Mouse (Mus musculus): ENCODE data around the gene Gm17660. TPM values are rescaled to one million over a fixed set of nuclear protein-coding genes. Genes with fewer than 3 reads are reported as not detected.

Gene Gm17660
- polyA plus RNA-seq, 1 experiment: not detected

DNA sequence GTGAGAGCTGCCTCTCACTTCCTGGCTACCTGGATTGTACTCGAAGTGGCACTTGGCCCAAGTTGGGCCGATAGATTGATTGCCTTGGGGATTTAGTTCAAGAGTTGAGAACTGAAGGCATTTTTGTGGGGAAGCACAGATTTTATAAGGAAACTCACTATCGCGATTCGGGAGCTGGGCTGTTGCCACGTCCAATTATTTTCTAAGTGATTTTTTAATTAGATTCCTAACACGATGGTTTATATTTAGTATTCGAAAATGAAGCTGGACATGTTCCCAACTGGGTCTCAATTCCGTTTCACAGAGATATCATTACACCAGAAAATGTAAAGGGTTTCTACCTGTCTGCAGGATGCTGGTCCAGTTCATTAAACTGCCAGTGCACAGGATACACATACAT lies 8.0 kb upstream of the Gm17660 start:
- no peaks in the 10 kb centered on the region for H3K27me3 ChIP-seq (ENCODE audit: control insufficient read depth, insufficient read depth, low read length)
- H3K27ac ChIP-seq (ENCODE audit: insufficient read depth, low read depth, low read length): no peak overlapping the region
- H3K4me3 ChIP-seq (ENCODE audit: low read depth, low read length): no peak overlapping the region
- TF ChIP-seq CTCF (IDR thresholded peaks at IDR 0.05; ENCODE audit: extremely low read depth, insufficient read length, insufficient replicate concordance, low read depth, low read length) (no peak), POLR2A (IDR thresholded peaks at IDR 0.05; ENCODE audit: low read depth, low read length) (no peak)
- no peaks in the 10 kb centered on the region for H3K4me1 ChIP-seq (ENCODE audit: control insufficient read depth, insufficient read depth, insufficient read length, low read length)
- H3K36me3 ChIP-seq (ENCODE audit: control insufficient read depth, insufficient read depth, low read length): no peaks in the 10 kb centered on the region
- 88% methylated on average over 9 of the region's 9 CpGs for WGBS

DNA sequence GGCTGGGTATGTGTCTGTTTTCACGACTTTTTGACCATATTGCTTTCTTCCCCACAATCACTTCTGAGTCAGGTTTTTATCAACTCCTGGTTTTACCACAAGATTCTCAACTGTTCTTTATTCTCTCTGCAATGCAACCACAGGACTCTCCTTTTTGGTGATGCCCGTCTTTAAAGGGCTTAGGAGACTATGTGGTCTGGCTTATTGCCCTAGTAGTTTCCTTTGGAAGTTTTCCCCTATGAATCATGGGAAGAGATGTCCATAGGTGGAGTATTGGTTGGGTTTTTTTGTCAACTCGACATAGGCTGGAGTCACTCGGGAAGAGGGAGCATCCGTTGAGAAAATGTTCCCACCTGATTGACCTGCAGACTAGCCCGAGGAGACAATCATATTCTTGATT lies 3.3 kb upstream of the Gm17660 start:
- no peaks in the 10 kb centered on the region for H3K27me3 ChIP-seq (ENCODE audit: control insufficient read depth, insufficient read depth, low read length)
- H3K27ac ChIP-seq (ENCODE audit: insufficient read depth, low read depth, low read length): no peak overlapping the region
- no peaks in the 10 kb centered on the region for H3K4me1 ChIP-seq (ENCODE audit: control insufficient read depth, insufficient read depth, insufficient read length, low read length)
- no peak overlapping the region for H3K4me3 ChIP-seq (ENCODE audit: low read depth, low read length)
- TF ChIP-seq POLR2A (IDR thresholded peaks at IDR 0.05; ENCODE audit: low read depth, low read length) (no peak), CTCF (IDR thresholded peaks at IDR 0.05; ENCODE audit: extremely low read depth, insufficient read length, insufficient replicate concordance, low read depth, low read length) (no peak)
- 82% methylated on average over 6 of the region's 6 CpGs for WGBS
- H3K36me3 ChIP-seq (ENCODE audit: control insufficient read depth, insufficient read depth, low read length): no peaks in the 10 kb centered on the region

DNA sequence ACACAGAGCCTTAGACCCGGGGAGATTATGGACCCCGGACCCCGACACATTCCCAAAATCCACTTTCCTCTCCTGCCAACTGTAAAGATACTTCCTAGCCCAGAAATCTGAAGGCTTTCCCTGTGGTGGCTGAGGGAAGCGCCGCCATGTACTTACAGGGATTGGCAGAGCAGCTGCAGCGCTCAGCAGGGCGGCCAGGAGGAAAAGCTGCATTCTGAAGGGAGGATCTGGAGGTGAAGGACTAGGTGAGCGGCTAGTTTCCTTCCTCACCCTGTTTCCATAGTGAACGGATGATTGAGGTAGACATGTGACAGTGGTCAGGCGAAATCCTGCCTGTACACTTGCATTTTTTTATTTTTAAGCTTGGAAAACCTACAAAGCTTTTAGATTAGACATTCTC lies 1.0 kb downstream of the Gm17660 start:
- Histone ChIP-seq H3K4me1 (ENCODE audit: control insufficient read depth, insufficient read depth, insufficient read length, low read length) (no peaks in the 10 kb centered on the region; the same call in 1 of the 2 replicates), H3K4me3 (ENCODE audit: low read depth, low read length) (no peak overlapping the region), H3K27ac (ENCODE audit: insufficient read depth, low read depth, low read length) (no peak overlapping the region), H3K27me3 (ENCODE audit: control insufficient read depth, insufficient read depth, low read length) (no peaks in the 10 kb centered on the region), H3K36me3 (ENCODE audit: control insufficient read depth, insufficient read depth, low read length) (no peaks in the 10 kb centered on the region)
- 31% methylated on average over 10 of the region's 10 CpGs for WGBS
- no peak for TF ChIP-seq POLR2A (IDR thresholded peaks at IDR 0.05; ENCODE audit: low read depth, low read length)
- no peak for TF ChIP-seq CTCF (IDR thresholded peaks at IDR 0.05; ENCODE audit: extremely low read depth, insufficient read length, insufficient replicate concordance, low read depth, low read length)

DNA sequence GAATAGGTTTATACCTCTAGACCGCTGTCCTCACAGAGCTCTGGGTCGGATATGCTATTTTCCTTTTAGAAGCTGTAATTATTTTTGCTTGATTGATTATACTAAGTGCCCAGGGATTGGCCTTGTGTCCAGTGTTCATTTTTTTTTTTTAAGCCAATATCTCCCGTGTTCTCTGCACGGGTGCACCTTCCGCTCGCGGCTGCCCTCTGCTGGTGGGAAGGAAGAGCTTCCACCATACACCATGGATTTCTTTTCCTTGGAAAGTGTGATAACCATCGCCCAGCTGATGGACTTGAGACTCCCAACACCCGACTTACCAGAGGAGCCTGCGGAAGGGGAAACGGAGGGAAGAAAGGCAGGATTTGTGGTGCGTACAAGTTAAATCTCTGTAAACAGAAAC lies 3.0 kb downstream of the Gm17660 start:
- TF ChIP-seq POLR2A (IDR thresholded peaks at IDR 0.05; ENCODE audit: low read depth, low read length) (no peak), CTCF (IDR thresholded peaks at IDR 0.05; ENCODE audit: extremely low read depth, insufficient read length, insufficient replicate concordance, low read depth, low read length) (peak; percentile 98)
- 16% methylated on average over 12 of the region's 12 CpGs for WGBS
- peak overlapping the region; percentile 43 for H3K4me3 ChIP-seq (ENCODE audit: low read depth, low read length)
- no peaks in the 10 kb centered on the region; the same call in 1 of the 2 replicates for H3K4me1 ChIP-seq (ENCODE audit: control insufficient read depth, insufficient read depth, insufficient read length, low read length)
- no peak overlapping the region for H3K27ac ChIP-seq (ENCODE audit: insufficient read depth, low read depth, low read length)
- H3K36me3 ChIP-seq (ENCODE audit: control insufficient read depth, insufficient read depth, low read length): no peaks in the 10 kb centered on the region
- no peaks in the 10 kb centered on the region for H3K27me3 ChIP-seq (ENCODE audit: control insufficient read depth, insufficient read depth, low read length)

DNA sequence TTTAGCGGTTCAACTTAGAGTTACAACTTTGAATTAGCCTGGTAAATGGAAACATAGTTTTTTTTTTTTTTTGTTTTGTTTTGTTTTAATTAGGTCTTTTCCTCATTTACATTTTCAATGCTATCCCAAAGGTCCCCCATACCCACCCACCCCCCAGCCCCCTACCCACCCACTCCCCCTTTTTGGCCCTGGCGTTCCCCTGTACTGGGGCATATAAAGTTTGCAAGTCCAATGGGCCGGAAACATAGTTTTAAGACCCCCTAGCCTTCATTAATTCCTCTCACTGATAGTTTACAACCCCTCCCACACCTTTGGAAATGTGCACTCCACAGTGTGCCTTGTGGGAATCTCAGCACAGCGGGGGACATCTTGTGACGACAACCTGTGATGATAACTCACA lies 3.8 kb downstream of the Gm17660 start:
- Histone ChIP-seq H3K4me3 (ENCODE audit: low read depth, low read length) (no peak overlapping the region), H3K27ac (ENCODE audit: insufficient read depth, low read depth, low read length) (no peak overlapping the region), H3K36me3 (ENCODE audit: control insufficient read depth, insufficient read depth, low read length) (no peaks in the 10 kb centered on the region), H3K27me3 (ENCODE audit: control insufficient read depth, insufficient read depth, low read length) (no peaks in the 10 kb centered on the region), H3K4me1 (ENCODE audit: control insufficient read depth, insufficient read depth, insufficient read length, low read length) (no peaks in the 10 kb centered on the region; the same call in 1 of the 2 replicates)
- TF ChIP-seq POLR2A (IDR thresholded peaks at IDR 0.05; ENCODE audit: low read depth, low read length) (no peak), CTCF (IDR thresholded peaks at IDR 0.05; ENCODE audit: extremely low read depth, insufficient read length, insufficient replicate concordance, low read depth, low read length) (no peak)
- WGBS: 95% methylated on average over 5 of the region's 5 CpGs

DNA sequence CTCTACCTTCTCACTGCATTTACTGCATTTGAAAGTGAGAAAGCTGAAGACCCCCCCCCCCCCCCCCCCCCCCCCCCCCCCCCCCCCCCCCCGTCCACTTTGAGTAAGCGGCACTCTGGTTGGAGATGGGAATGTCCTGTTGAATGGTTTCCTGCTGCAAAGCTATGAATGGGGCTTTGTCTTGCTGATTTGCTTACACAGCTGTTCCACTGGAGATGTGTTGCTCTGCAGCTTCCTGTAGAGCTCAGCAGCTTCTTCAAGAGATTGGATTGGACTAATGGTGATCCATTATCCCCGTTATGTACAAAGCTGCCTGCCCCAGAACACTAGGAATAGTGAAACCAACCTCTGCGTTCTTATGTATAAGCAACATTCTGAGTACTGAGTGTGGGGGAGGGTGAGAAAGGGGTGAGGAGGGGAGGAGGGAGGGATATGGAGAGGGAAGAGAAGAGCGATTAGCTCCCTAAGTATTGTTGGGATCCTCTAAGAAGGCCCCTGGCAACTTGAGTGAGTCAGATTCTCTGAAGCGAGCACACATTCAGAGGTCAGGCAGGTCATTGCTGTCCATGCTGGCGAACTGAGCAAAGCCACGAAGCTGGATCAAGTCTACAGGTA lies 5.0 kb downstream of the Gm17660 start:
- Histone ChIP-seq H3K27ac (ENCODE audit: insufficient read depth, low read depth, low read length) (no peak overlapping the region; the same call in 1 of the 2 replicates), H3K36me3 (ENCODE audit: control insufficient read depth, insufficient read depth, low read length) (no peaks in the 10 kb centered on the region), H3K27me3 (ENCODE audit: control insufficient read depth, insufficient read depth, low read length) (no peaks in the 10 kb centered on the region), H3K4me3 (ENCODE audit: low read depth, low read length) (no peak overlapping the region), H3K4me1 (ENCODE audit: control insufficient read depth, insufficient read depth, insufficient read length, low read length) (no peaks in the 10 kb centered on the region; the same call in 1 of the 2 replicates)
- 30% methylated on average over 7 of the region's 8 CpGs for WGBS
- TF ChIP-seq CTCF (IDR thresholded peaks at IDR 0.05; ENCODE audit: extremely low read depth, insufficient read length, insufficient replicate concordance, low read depth, low read length) (no peak), POLR2A (IDR thresholded peaks at IDR 0.05; ENCODE audit: low read depth, low read length) (no peak)

DNA sequence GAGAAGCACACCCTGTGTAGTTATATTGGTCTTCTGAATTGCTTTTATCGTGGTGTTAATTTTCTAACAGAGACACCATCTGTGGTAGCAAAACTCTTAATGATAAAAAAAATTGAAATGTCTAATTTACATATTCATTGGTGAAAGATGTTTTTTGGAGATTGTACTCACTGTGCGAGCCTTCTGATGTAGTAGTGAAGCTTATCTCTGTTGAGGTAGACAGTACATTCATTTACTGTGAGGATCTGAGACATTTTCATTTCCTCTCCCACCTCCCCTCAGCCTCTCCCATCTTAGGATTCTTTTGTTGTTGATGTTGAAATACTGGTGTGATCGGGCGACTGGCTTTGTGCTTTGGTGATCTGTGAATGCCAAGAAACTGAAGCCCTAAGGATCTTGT lies 6.4 kb downstream of the Gm17660 start:
- H3K4me1 ChIP-seq (ENCODE audit: control insufficient read depth, insufficient read depth, insufficient read length, low read length): no peaks in the 10 kb centered on the region; the same call in 1 of the 2 replicates
- no peaks in the 10 kb centered on the region for H3K27me3 ChIP-seq (ENCODE audit: control insufficient read depth, insufficient read depth, low read length)
- TF ChIP-seq CTCF (IDR thresholded peaks at IDR 0.05; ENCODE audit: extremely low read depth, insufficient read length, insufficient replicate concordance, low read depth, low read length) (no peak), POLR2A (IDR thresholded peaks at IDR 0.05; ENCODE audit: low read depth, low read length) (no peak)
- H3K4me3 ChIP-seq (ENCODE audit: low read depth, low read length): no peak overlapping the region
- no peaks in the 10 kb centered on the region for H3K36me3 ChIP-seq (ENCODE audit: control insufficient read depth, insufficient read depth, low read length)
- H3K27ac ChIP-seq (ENCODE audit: insufficient read depth, low read depth, low read length): no peak overlapping the region
- WGBS: 90% methylated on average over 4 of the region's 4 CpGs

All from small intestine, adult 2 months (tissue).